Mouse (Mus musculus) left cerebral cortex, postnatal 25 days (tissue): ENCODE results near the gene Cdh13. TPM values are rescaled to one million over a fixed set of nuclear protein-coding genes. Genes with fewer than 3 reads are reported as not detected.

Experiments
- DNase-seq, 2 experiments: peaks; one replicate each; pipeline ENCODE4 v3.0.0; 2022; ENCODE audit warnings: low spot score in 2 of 2, mixed read lengths in 1 of 2
- intact Hi-C: fragments of 180-260 bp; cut with DNase I; formaldehyde crosslinking; loops from one replicate; pipeline ENCODE4 v1.15.1; 2025
- total RNA-seq, 2 experiments: library from RNA; stranded (reverse); gene quantifications; 2 replicates each; pipeline ENCODE4 v1.2.3; 2021

Cdh13 gene
- total RNA-seq, 2 experiments from 2014 or later: 82.4 to 86.1 TPM

DNA sequence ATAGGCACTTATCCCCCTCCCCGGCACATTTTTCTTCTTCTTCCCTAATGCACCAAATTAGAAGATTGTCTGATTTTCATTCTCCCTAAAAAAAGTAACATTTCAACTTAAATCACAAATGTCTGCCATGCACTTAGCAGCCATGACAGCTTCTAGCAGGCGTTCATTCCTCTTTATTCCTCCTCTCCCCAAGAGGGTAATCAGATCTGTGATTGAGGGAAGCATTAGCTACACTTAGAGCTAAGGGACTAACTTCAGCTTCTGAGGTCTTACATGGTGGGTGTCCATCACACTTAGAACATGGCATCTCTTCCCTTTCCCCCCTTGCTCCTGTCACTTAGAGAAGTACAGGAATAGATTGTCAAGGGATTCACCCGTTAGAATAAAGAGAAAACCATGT is 89.6 kb downstream of the Cdh13 start:
- intact Hi-C loops: no loop called here
- DNase-seq: no peak

DNA sequence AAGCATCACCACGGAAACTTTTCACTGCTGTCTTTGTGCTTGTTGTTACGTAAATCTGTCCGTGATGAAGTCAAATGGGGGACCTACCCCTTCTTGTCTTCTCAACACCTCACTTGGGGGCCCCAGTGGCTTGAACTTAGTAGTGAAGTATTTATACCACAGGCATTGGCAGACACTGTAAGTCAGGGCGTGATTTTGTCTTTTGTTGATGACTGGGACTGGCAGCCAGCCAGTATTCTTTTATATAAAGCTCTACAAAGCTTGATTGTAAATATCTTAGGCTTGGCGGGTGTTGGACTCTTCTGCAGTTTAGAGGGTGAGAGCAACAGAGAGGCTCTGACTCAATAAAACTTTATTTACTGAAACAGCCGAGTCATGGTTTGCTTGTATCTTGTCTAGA is 91.2 kb downstream of the Cdh13 start:
- intact Hi-C loops: no loop called here
- DNase-seq: peak; percentile 47 to 60

DNA sequence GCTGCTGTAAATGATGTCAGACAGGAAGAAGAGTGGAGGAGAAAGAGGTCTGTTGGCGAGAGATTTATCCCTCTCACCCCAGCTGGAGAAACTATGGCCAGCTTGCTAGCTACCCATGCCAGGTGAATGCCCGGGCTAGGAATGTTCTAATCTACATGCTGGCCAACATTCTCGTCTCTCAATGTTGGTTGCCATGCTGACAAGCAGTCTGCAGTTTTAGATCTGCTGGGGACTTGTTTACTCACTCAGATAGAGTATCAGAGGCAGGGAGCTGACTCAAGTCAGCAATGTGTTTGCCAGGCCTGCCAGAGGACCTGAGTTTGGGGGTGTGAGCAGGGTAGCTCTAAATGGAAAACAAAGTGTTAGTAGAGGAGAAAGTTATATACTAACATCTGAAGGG is 93.3 kb downstream of the Cdh13 start:
- peak in 1 of 2 experiments; percentile 24 for DNase-seq
- intact Hi-C loops: no loop called here

DNA sequence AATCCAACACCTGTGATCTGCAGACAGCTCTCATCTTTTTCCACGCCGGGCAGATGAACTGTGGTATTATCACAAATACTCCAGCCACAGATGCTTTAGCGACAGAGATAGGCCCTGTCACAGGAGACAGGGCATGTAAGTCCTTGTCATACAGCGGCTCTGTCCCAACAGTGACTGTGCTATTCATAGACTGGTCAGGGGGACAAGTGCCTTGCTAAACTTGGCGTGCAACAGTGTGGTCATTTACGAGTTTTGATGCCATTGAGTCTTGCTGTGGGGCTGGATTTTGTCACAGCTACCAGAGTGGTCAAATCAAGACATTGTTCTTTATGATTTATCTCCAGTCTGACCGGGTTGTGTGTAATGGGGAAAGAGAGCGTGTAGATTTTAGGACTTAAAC is 95.5 kb downstream of the Cdh13 start:
- no peak for DNase-seq
- intact Hi-C loops: no loop called here

DNA sequence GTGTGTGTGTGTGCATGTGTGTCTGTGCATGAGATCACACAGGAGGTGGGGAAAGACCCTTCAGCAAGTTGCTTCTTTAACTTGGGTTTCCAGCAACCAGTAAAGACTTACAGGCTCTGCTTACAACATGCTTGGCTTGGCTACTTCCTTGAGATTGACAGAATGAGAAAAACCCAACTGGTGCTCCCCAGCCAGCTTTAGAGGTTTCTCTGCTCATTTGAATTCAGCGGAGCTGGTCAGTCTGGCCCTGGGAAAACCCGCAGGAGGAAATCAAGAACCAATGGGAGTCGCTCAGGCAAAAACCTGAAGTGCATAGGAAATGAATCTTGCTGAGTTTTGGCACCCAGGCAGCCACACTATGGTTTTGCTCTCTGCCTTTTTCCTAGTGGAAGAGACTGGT is 96.1 kb downstream of the Cdh13 start:
- intact Hi-C loops: no loop called here
- DNase-seq: peak in 1 of 2 experiments; percentile 53

DNA sequence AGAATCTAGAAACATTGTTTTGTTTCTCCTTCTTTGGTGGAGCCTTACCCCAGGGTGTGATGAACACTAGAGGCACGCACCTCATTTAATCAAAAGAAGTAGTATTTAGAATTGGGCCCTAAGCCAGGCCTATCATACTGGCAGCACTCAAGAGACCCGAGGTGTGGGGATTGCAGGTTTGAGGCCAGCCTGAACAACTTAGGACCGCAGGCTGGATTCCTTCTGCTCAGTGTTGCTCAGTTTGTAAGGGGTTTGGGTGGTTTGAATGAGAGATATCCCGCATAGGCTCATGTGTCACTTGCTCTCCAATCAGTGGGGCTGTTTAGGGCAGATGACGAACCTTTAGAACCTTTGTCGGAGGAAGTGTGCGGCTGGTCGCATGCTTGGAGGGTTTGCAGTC is 96.5 kb downstream of the Cdh13 start:
- DNase-seq: no peak
- intact Hi-C loops: no loop called here

DNA sequence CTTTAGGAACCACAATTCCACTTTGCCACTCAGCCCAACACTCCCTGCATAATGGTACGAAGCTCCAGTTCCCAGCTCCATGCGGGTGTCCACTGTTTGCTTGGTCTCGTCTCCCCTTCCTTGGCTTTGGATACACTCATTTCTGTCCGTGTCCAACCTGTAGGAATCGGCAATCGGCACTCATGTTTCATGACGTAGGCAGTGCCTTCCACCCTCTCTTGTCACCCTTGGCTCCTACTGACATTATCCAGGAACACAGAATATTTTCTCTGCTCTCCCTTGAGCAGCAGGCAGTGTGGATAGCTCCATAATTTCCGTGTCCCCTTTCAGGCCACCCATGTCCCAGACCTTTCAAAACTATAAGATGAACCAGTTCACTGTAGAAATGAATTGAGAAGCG is 97.2 kb downstream of the Cdh13 start:
- intact Hi-C loops: no loop called here
- DNase-seq: no peak

DNA sequence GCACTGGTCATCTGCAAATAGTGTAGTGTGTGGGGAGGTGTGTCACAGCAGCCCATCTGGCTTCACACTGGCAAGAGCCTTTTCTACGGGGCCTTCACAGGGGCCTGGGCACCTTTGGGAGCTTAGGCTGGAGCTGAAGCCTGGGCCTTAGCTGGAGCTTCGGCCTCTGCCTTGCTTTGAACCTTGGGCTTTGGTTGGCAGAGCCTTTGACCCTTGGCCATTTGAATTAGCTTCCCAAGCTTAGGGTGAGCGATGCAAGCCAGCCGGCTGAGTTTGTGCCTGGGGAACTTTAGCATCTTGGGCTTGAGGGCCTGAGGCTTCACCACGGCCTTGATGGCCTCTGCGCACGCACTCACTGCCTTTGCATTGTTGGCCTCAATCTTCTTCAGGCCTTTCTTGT is 98.1 kb downstream of the Cdh13 start:
- intact Hi-C loops: no loop called here
- no peak for DNase-seq

DNA sequence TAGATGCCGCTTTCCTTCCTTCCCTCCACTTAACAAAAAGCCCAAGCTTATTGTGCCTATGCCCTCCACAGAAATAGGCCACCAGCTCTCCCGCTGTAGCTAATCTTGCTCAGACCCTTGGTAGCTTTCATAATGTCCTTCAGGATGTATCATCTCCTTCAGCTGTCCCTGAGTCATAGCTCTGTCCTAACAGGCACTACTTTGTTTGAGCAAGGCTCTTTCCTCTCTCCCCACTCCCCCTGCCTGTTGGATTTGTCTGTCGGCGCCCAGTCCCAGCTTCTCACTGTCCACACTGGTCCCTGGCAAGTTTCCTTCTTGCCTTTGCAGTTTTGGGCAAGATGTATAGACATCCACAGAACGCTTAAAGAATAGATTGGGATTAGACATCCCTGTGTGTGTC is 100.8 kb downstream of the Cdh13 start:
- intact Hi-C loops: no loop called here
- DNase-seq: no peak

DNA sequence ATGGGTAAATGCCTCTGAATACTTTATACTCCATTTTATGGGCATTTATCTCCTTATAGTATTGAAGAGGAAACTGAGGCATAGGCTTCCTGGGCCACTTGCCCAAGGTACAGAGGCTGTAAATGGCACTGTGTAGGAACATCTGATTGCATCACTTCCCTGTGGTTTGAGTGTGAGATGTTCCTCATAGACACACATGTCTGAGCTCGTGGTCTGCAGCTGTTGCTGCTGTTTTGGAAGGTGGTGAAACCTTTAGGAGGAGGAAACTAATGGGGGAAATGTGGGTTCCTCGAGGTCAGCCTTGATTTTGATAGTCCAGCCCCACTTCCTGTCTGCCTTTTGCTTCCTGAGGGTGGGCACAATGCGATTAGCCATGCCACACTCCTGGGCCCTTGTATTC is 105.9 kb downstream of the Cdh13 start:
- no peak for DNase-seq
- intact Hi-C loops: no loop called here

DNA sequence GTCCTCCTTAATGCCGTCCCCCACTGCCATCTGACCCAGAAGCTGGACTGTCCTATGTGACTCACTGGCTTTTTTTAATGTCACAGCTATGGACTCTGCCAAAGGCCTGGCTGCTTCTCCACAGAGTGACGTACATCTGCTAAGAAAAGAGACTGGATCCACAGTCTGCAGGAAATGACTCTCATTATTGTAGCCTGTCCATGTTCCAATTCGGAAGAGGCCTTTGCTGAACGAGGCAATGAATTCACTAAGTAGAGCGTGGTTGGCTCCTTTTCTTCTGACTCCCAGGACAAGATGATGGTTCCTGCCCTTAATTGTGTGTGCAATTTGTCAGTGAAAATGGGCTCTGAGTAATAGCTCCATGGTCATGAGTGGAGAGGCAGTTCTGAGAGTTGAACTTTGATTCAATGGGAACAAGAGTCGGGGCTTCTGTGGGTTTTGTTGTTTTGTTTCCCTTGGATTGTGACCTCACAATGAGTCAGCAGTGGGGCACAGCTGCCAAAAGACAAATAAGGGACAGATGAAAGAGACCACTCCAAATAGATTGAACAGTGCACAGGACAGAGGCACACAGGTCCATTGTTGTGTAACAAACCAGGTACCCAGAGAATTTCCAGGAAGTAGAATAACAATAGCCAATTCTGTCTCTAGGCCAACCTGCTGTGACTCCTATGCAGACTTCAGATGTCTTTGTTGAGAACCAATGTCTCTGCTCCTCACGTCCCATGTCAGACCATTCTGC is 110.5 kb downstream of the Cdh13 start:
- intact Hi-C loops: no loop called here

DNA sequence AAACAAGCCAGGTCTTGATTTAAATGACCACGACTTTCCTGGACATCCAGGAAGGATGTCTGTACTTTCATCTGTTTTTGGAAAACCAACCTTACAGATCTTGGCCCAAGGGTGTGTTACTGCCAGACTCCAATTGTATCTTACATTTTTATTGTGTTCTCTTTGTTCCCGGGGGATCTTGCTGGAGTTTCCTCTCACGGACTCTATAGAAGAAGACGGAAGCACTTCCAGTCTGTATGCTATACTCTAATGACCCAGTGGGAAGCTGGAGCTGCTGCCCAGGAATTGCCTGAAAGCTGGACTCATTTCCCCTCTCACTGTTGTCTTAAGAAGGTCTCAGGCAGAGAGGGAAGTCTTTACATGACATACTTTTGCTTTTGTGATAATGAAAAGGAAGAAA is 111.6 kb downstream of the Cdh13 start:
- no peak for DNase-seq
- intact Hi-C loops: no loop called here

More for the DNA sequence above, 110.5 kb downstream of the Cdh13 start:
- peak in 1 of 2 experiments; percentile 66 for DNase-seq

DNA sequence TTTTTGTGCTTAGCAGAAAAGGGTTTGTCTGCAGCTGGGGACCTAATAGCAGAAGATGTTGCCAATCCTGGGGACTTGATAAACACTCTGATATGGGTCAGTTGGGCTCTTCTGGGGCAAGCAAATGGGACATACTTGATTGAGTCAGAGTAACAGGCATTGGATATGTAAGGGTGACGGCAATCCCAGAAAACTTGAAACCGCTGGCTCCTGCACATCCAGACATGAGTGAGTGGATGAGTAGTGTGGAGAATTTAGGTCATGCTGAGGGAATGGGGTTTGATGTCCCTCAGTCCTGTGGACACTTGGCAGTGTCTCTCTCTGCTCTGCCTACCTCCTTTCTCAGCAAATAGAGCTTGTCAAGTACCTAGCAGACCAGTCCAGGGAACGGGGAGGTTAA is 121.3 kb downstream of the Cdh13 start:
- DNase-seq: no peak
- intact Hi-C loops: no loop called here

DNA sequence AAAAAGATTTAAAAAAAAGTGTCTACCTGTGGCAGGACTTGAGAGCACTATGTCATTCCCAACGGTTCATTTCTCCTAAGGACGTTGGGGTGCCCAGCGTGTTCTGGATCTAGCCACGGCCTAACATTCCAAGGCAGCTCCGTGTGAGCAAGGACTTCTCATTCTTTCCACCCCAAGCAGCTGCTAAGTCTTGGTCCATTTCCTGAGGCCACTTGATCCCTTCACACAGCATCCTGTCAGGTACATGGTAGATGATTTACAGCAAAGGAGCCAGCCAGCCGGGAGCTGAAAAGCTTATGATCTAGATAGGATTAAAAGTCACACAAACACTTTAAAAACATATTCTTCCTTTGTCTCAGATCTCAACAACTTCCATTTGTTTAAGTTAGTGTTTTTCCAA is 123.8 kb downstream of the Cdh13 start:
- intact Hi-C loops: no loop called here
- no peak for DNase-seq

DNA sequence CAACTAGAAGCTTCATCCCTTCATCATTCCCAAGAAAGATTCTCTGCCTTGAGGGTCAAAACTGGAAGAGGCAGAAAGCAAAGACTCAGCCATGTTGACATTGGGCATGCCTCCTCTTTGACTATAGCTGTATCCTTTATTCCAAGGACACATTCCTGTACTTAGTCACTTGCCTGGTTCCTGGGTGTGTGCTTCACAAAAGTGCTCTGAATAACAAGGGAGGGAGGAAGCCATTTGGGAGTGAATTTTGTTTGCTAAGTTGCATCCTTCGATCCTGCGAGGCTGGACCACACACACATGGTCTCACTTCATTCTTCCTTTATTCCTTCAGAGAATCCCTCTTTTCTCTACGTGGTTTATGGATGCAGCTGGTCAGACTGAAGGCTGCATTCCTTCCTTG is 125.9 kb downstream of the Cdh13 start:
- intact Hi-C loops: no loop called here
- no peak for DNase-seq

DNA sequence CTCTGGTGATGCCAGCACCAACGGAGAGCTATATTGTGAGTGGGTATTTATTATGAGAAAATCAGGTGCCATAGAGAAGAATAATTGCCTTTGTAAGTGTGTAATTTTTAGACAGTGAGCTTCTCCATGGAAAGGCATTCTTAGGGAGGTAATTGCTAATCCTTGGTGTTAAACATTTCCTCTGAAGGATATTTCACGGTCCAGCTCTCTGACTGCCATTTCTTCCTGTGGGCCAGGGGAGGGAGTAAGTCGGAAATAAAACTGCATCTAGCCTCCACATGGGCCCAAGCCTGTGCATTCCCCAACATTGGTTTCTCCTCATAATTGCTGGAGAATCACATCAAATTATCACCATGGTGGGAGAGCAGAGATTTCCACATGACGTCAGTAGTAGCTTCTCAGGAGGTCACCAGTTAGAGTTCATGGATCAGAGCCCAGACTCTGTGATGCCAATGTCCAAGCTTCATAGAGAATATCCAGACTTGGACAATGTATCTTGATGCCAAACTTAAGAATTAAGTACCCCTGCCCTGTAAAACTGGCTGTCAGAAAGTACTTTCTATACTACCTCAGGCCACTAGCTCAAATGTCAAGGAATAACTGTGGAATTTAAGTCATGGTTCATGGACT is 126.9 kb downstream of the Cdh13 start:
- intact Hi-C loops: no loop called here
- no peak for DNase-seq

DNA sequence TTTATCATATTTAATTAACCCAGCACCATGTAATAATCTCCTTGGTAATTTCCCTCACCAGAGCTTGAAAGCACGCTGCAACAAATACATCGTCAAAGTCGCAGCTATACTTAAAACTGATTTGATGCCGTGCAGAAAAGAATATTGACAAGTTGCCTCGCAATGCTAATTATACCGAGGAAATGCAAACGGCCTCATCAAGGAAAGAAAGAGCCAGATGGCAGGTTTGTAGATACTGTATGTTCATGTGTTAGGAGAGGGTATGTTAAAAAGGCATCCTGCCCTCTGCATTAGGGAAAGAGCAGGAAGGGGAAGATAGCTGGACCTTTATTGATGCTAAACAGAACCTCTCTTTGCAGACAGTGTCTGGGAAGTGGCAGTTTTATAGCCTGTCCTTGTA is 132.1 kb downstream of the Cdh13 start:
- intact Hi-C loops: no loop called here
- no peak for DNase-seq

DNA sequence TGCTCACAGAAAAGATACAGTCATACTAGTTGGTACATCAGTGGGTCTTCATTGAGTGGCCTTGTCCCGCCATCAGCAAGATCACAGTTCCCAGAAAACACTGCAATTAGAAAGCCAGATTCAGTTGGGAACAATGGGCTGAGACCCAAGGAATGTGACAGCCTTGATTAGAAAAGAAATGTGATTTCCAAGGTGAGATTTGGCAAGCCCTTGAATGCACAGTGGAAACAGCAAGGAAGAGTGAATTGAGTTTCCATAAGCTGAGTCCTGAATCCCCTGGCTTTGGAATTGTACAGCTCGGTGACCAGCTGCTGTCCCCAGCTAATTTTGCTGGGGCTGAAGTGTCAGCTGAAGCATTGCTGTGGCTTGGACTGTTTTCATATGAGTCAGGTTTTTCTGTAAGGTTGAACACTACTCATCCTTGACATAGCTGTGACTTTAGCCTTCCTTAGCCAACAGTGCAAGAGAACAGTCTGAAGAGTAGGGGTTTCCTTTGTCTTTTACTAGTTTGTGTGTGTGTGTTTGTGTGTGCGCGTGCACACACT is 133.3 kb downstream of the Cdh13 start:
- no peak for DNase-seq
- intact Hi-C loops: no loop called here

DNA sequence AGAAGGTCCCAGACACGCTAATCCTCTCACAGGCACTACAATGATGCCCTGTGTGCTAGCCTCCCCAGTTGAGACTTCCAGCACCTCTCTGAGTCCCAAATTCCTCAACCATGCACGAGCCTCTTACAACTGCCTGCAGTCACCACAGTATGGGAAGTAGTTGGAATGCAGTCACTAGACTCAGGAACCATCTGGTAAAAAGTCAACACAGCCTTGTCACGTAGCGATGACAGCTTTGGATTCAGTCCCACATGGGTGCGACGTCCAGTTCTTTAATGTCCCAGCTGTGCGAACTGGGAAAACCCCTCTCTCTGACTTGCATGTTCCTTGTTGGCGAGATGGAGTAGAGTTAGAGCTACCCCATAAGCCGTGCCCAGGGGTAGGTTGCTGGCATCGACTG is 139.1 kb downstream of the Cdh13 start:
- intact Hi-C loops: no loop called here
- no peak for DNase-seq

DNA sequence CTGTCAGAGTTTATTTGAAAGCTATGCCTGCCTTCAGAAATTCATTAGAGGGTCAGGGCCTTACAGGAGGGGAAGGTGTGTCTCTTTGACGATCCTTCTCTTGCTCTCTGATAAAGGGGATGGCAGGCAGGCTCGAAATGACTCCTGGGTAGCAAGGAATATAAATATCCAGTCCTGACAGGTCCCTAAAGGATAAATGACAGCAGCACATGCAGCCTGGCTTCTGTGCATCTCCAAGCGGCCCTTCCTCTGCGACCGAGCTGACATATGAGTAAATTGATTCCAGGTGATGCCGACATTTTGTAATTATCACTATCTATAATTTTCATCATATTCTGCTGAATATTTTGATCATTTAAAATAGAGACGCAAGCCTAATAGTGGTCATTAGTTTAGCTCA is 145.4 kb downstream of the Cdh13 start:
- DNase-seq: no peak
- intact Hi-C loops: no loop called here

DNA sequence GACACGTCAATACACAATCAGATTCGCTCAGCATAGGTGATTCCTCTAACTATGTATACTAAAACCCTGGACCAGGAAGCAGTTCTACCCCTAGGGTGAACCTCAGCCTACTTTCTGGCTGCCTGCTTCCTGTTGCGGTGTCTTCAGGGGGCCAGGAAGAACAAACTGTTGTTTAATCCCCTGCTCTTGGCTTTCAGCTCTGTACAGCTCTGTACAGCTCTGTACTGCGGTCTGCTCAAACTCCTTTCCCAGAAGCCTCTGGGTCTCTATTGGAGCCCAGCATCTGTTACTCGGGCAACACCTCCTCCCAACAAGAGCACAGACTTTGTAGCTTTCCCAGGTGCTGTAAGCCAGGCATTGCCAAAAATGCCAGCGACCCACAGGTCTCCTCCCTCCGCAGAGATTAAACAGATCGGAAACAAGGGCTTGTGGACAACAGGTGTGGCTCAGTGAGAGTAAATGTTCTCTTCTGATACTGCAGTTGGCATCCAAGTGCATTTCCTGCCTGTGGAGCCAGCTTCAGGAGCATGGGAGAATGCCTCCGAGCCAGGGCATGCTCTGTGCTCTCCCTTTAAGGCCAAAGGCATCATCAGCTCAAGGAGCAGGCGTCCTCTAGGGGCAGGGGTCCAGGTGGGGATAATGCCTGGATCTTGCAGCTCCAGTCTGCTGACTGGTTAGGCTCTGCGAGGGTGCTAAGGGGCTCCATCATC is 148.4 kb downstream of the Cdh13 start:
- intact Hi-C loops: no loop called here
- DNase-seq: no peak
